ENCODE assay signal across 8 mouse cellular contexts in the genomic region with DNA sequence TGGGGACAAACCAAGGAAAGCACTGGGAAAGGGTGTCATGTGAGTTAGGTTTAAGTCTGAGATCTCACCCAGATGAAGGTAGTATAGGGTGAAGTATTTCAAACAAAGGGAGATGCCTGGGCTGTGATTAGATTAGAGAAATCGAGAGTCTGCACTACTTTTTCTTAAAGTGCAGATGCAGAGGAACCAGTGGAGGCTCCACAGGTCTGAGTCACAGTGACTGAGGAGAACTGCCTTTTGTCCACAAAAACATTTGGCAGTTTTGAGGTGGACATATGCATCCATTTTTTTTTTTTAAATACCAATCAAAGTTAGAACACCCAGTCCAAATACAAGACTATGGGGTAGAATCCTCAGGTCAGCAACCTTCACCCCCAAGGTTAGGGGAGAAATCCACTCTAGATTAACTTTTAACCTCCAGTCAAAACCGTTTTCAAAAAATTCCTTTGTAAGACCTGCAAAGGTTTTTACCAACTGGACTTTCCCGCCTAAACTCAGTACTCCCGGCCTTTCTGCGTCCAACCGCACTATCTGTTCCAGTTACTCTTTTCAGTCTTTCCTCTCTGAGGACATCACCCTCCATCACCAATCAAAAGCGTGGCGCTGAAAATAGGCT. TPM values are rescaled to one million over a fixed set of nuclear protein-coding genes. Genes with fewer than 3 reads are reported as not detected.
A peak's percentile ranks its signal among the peaks of the same experiment; 100 is the strongest.
DNase-seq lines count a peak whose midpoint lies in the region; ATAC-seq lines count a peak whose summit lies in the region.

No protein-coding gene starts in this region.

- peak overlapping the region; percentile 77 for H3K4me2 ChIP-seq in lung, embryonic 15.5 days
- peak overlapping the region; percentile 79 for H3K4me2 ChIP-seq in embryonic facial prominence, embryonic 13.5 days
- H3K4me2 ChIP-seq in kidney, embryonic 16.5 days (replicated peaks; ENCODE audit: low read depth, low read length), result peak overlapping the region; percentile 79
- H3K4me2 ChIP-seq in neural tube, embryonic 14.5 days (ENCODE audit: low read depth, low read length), result peak overlapping the region; percentile 93

- no peak for DNase-seq in lung, postnatal 14 days
- no peak for DNase-seq in left cerebral cortex, postnatal 14 days (ENCODE audit: low spot score in 2 of 2)
- no peak for DNase-seq in gastrocnemius, adult 8-10 months (ENCODE audit: low spot score in 2 of 2)
- no peak for DNase-seq in T-cell, adult 2 months (ENCODE audit: low spot score)

- intact Hi-C loops in left cerebral cortex, postnatal 14 days (cut with DNase I), result loop anchor here (5.0 kb wide), 2 partner anchors 71 to 131 kb away; no protein-coding TSS in a partner anchor

- peak overlapping the region; percentile 100 for H3K27ac ChIP-seq in lung, embryonic 15.5 days
- H3K27ac ChIP-seq in embryonic facial prominence, embryonic 13.5 days, result peak overlapping the region; percentile 100
- H3K27ac ChIP-seq in kidney, embryonic 16.5 days (ENCODE audit: low read length), result peak overlapping the region; percentile 100
- peak overlapping the region; percentile 99 for H3K27ac ChIP-seq in neural tube, embryonic 14.5 days (ENCODE audit: low read depth, low read length)

- peaks cover 27% of the 10 kb centered on the region for H3K4me1 ChIP-seq in lung, embryonic 15.5 days
- H3K4me1 ChIP-seq in embryonic facial prominence, embryonic 13.5 days, result peaks cover 32% of the 10 kb centered on the region
- H3K4me1 ChIP-seq in kidney, embryonic 16.5 days (ENCODE audit: insufficient read depth, low read length), result peaks cover 25% of the 10 kb centered on the region
- H3K4me1 ChIP-seq in neural tube, embryonic 14.5 days (ENCODE audit: control insufficient read depth, insufficient read depth, low read length), result peaks cover 20% of the 10 kb centered on the region

- H3K27me3 ChIP-seq in lung, embryonic 15.5 days, result no peaks in the 10 kb centered on the region
- H3K27me3 ChIP-seq in embryonic facial prominence, embryonic 13.5 days, result no peaks in the 10 kb centered on the region
- H3K27me3 ChIP-seq in kidney, embryonic 16.5 days (ENCODE audit: insufficient read depth, low read length), result no peaks in the 10 kb centered on the region
- H3K27me3 ChIP-seq in neural tube, embryonic 14.5 days (ENCODE audit: control insufficient read depth, insufficient read depth, low read length), result no peaks in the 10 kb centered on the region

- ATAC-seq in lung, embryonic 15.5 days (ENCODE audit: borderline replicate concordance, extremely low read depth, low FRiP score, low TSS enrichment), result no peak
- ATAC-seq in embryonic facial prominence, embryonic 13.5 days (ENCODE audit: insufficient number of reproducible peaks, insufficient read depth, low FRiP score, low TSS enrichment, low read depth), result no peak
- no peak for ATAC-seq in kidney, embryonic 16.5 days (ENCODE audit: low FRiP score, low TSS enrichment)
- ATAC-seq in neural tube, embryonic 14.5 days (ENCODE audit: low read depth), result no peak

- 3% methylated on average over 8 of the region's 8 CpGs for WGBS in lung, embryonic 15.5 days
- WGBS in embryonic facial prominence, embryonic 13.5 days, result 11% methylated on average over 8 of the region's 8 CpGs
- 7% methylated on average over 8 of the region's 8 CpGs for WGBS in kidney, embryonic 16.5 days
- 13% methylated on average over 8 of the region's 8 CpGs for WGBS in neural tube, embryonic 14.5 days

- peaks cover 6% of the 10 kb centered on the region; the same call in 1 of the 2 replicates for H3K36me3 ChIP-seq in lung, embryonic 15.5 days
- H3K36me3 ChIP-seq in embryonic facial prominence, embryonic 13.5 days, result peaks cover 7% of the 10 kb centered on the region; the same call in 1 of the 2 replicates
- H3K36me3 ChIP-seq in kidney, embryonic 16.5 days (ENCODE audit: insufficient read depth, low read length), result peaks cover 11% of the 10 kb centered on the region; the same call in 1 of the 2 replicates
- H3K36me3 ChIP-seq in neural tube, embryonic 14.5 days (ENCODE audit: control insufficient read depth, insufficient read depth, low read length), result no peaks in the 10 kb centered on the region

- H3K9me3 ChIP-seq in lung, embryonic 15.5 days, result no peaks in the 10 kb centered on the region
- H3K9me3 ChIP-seq in embryonic facial prominence, embryonic 13.5 days, result no peaks in the 10 kb centered on the region
- H3K9me3 ChIP-seq in kidney, embryonic 16.5 days (ENCODE audit: low read length), result no peaks in the 10 kb centered on the region
- no peaks in the 10 kb centered on the region for H3K9me3 ChIP-seq in neural tube, embryonic 14.5 days (ENCODE audit: control insufficient read depth, low read length)

- H3K9ac ChIP-seq in lung, embryonic 15.5 days, result peak overlapping the region; percentile 98
- peak overlapping the region; percentile 100 for H3K9ac ChIP-seq in embryonic facial prominence, embryonic 13.5 days
- H3K9ac ChIP-seq in kidney, embryonic 16.5 days (replicated peaks; ENCODE audit: low read length), result peak overlapping the region; percentile 100
- H3K9ac ChIP-seq in neural tube, embryonic 14.5 days (replicated peaks; ENCODE audit: low read depth, low read length), result peak overlapping the region; percentile 98

- peak overlapping the region; percentile 93 for H3K4me3 ChIP-seq in lung, embryonic 15.5 days
- H3K4me3 ChIP-seq in embryonic facial prominence, embryonic 13.5 days, result peak overlapping the region; percentile 87
- peak overlapping the region; percentile 94 for H3K4me3 ChIP-seq in kidney, embryonic 16.5 days (ENCODE audit: low read length)
- peak overlapping the region; percentile 82 for H3K4me3 ChIP-seq in neural tube, embryonic 14.5 days (ENCODE audit: low read depth, low read length)

RNA-seq across cellular contexts. Expression of a gene that starts 1.7 kb away (rescaled TPM):
- polyA plus RNA-seq in lung, embryonic 15.5 days (2015; fragmentation: Nextera tagmentation; extraction: Ambion mirVana), result 17.0 and 19.9 TPM in 2 replicates
- 16.0 and 18.9 TPM in 2 replicates for polyA plus RNA-seq in embryonic facial prominence, embryonic 13.5 days (2015; fragmentation: Nextera tagmentation; extraction: Ambion mirVana)
- polyA plus RNA-seq in kidney, embryonic 16.5 days (2015; fragmentation: Nextera tagmentation; extraction: Ambion mirVana), result 16.6 and 18.9 TPM in 2 replicates
- polyA plus RNA-seq in neural tube, embryonic 14.5 days (2014; fragmentation: Nextera tagmentation; extraction: Ambion mirVana), result 16.2 and 16.3 TPM in 2 replicates
- total RNA-seq in left cerebral cortex, postnatal 14 days (2021), result 10 to 100 TPM; 31.5 to 33.3 TPM
- total RNA-seq in gastrocnemius, adult 8-10 months (2022), result 1 to 10 TPM; 2.8 to 6.3 (median 5.6) TPM

RNA-seq across cellular contexts. Expression of a gene that starts 1.8 kb away (rescaled TPM):
- polyA plus RNA-seq in lung, embryonic 15.5 days (2015; fragmentation: Nextera tagmentation; extraction: Ambion mirVana), result 70.6 and 75.7 TPM in 2 replicates
- 53.5 and 57.6 TPM in 2 replicates for polyA plus RNA-seq in embryonic facial prominence, embryonic 13.5 days (2015; fragmentation: Nextera tagmentation; extraction: Ambion mirVana)
- 70.2 and 77.9 TPM in 2 replicates for polyA plus RNA-seq in kidney, embryonic 16.5 days (2015; fragmentation: Nextera tagmentation; extraction: Ambion mirVana)
- polyA plus RNA-seq in neural tube, embryonic 14.5 days (2014; fragmentation: Nextera tagmentation; extraction: Ambion mirVana), result 35.7 and 37.8 TPM in 2 replicates
- total RNA-seq in left cerebral cortex, postnatal 14 days (2021), result 1 to 10 TPM; 9.4 to 9.7 TPM
- total RNA-seq in gastrocnemius, adult 8-10 months (2022), result 10 to 100 TPM; 12.4 to 18.1 (median 16.4) TPM

RNA-seq across cellular contexts. Expression of a gene that starts 24.7 kb away (rescaled TPM):
- 7.5 and 8.7 TPM in 2 replicates for polyA plus RNA-seq in lung, embryonic 15.5 days (2015; fragmentation: Nextera tagmentation; extraction: Ambion mirVana)
- 2.9 TPM in 2 replicates for polyA plus RNA-seq in embryonic facial prominence, embryonic 13.5 days (2015; fragmentation: Nextera tagmentation; extraction: Ambion mirVana)
- polyA plus RNA-seq in kidney, embryonic 16.5 days (2015; fragmentation: Nextera tagmentation; extraction: Ambion mirVana), result 2.6 and 2.7 TPM in 2 replicates
- polyA plus RNA-seq in neural tube, embryonic 14.5 days (2014; fragmentation: Nextera tagmentation; extraction: Ambion mirVana), result 0.75 and 0.99 TPM in 2 replicates
- under 1 TPM in 1 of 2 experiments, not detected in 1; 0.32 TPM for total RNA-seq in left cerebral cortex, postnatal 14 days (2021)
- 100 to 1,000 TPM; 445 to 531 (median 476) TPM for total RNA-seq in gastrocnemius, adult 8-10 months (2022)

RNA-seq across cellular contexts. Expression of a gene that starts 43.3 kb away (rescaled TPM):
- 3.6 and 3.8 TPM in 2 replicates for polyA plus RNA-seq in lung, embryonic 15.5 days (2015; fragmentation: Nextera tagmentation; extraction: Ambion mirVana)
- polyA plus RNA-seq in embryonic facial prominence, embryonic 13.5 days (2015; fragmentation: Nextera tagmentation; extraction: Ambion mirVana), result 1.3 and 2.9 TPM in 2 replicates
- 1.7 and 2.0 TPM in 2 replicates for polyA plus RNA-seq in kidney, embryonic 16.5 days (2015; fragmentation: Nextera tagmentation; extraction: Ambion mirVana)
- polyA plus RNA-seq in neural tube, embryonic 14.5 days (2014; fragmentation: Nextera tagmentation; extraction: Ambion mirVana), result 1.6 and 1.8 TPM in 2 replicates
- total RNA-seq in left cerebral cortex, postnatal 14 days (2021), result under 1 TPM; 0.36 to 0.46 TPM
- total RNA-seq in gastrocnemius, adult 8-10 months (2022), result not detected

RNA-seq across cellular contexts. Expression of a gene that starts 46.7 kb away (rescaled TPM):
- 2.0 and 2.4 TPM in 2 replicates for polyA plus RNA-seq in lung, embryonic 15.5 days (2015; fragmentation: Nextera tagmentation; extraction: Ambion mirVana)
- polyA plus RNA-seq in embryonic facial prominence, embryonic 13.5 days (2015; fragmentation: Nextera tagmentation; extraction: Ambion mirVana), result 0.08 and 0.30 TPM in 2 replicates
- polyA plus RNA-seq in kidney, embryonic 16.5 days (2015; fragmentation: Nextera tagmentation; extraction: Ambion mirVana), result 8.3 and 8.8 TPM in 2 replicates
- 0.31 TPM in 1 of 2 replicates, not detected in the other for polyA plus RNA-seq in neural tube, embryonic 14.5 days (2014; fragmentation: Nextera tagmentation; extraction: Ambion mirVana)
- under 1 TPM in 1 of 2 experiments, not detected in 1; 0.34 TPM for total RNA-seq in left cerebral cortex, postnatal 14 days (2021)
- not detected for total RNA-seq in gastrocnemius, adult 8-10 months (2022)
